Mouse (Mus musculus): Measurements from ENCODE around the gene Frat1. TPM values are rescaled to one million over a fixed set of nuclear protein-coding genes. Genes with fewer than 3 reads are reported as not detected.
"Not testable (repeated sequence)": the region's sequence is repeated elsewhere in the genome, so short reads cannot be mapped to it uniquely, and the experiment has no call there.

Gene Frat1
- polyA plus RNA-seq, 1 experiment from 2014 or later: 15.4 TPM

- Histone ChIP-seq H3K36me3 (ENCODE audit: control insufficient read depth, insufficient read depth, low read length) (no peaks in the 10 kb centered on the region), H3K4me2 (ENCODE audit: low read length) (no peak overlapping the region), H3K4me3 (ENCODE audit: low read depth, low read length) (no peak overlapping the region), H3K27me3 (replicated peaks; ENCODE audit: control insufficient read depth, insufficient read depth, low read length) (no peaks in the 10 kb centered on the region), H3K9me3 (ENCODE audit: control insufficient read depth, low read length) (no peaks in the 10 kb centered on the region), H3K4me1 (replicated peaks; ENCODE audit: control insufficient read depth, insufficient read depth, low read length) (peaks cover 8% of the 10 kb centered on the region), H3K9ac (ENCODE audit: low read length) (no peak overlapping the region), H3K27ac (ENCODE audit: low read depth) (no peak overlapping the region)
- DNase-seq (ENCODE audit: low spot score): no peak
- WGBS: 81% methylated on average over 4 of the region's 4 CpGs
- ATAC-seq (replicated peaks; ENCODE audit: low FRiP score, low TSS enrichment, low read depth): no peak
These were observed 12.9 kb downstream of the Frat1 start for GRCm38 (mm10) chr19:41842706-41843105.

GRCm38 (mm10) chr19:41844345-41844744 lies 14.6 kb downstream of the Frat1 start:
- H3K9ac ChIP-seq (ENCODE audit: low read length): no peak overlapping the region
- ATAC-seq (replicated peaks; ENCODE audit: low FRiP score, low TSS enrichment, low read depth): no peak
- no peak overlapping the region for H3K4me3 ChIP-seq (ENCODE audit: low read depth, low read length)

GRCm38 (mm10) chr19:41846366-41847090 lies 16.8 kb downstream of the Frat1 start:
- peak; percentile 58 for DNase-seq (ENCODE audit: low spot score)
- ATAC-seq (replicated peaks; ENCODE audit: low FRiP score, low TSS enrichment, low read depth): no peak
- Histone ChIP-seq H3K4me3 (ENCODE audit: low read depth, low read length) (peak overlapping the region; percentile 67), H3K4me1 (replicated peaks; ENCODE audit: control insufficient read depth, insufficient read depth, low read length) (peaks cover 8% of the 10 kb centered on the region), H3K4me2 (ENCODE audit: low read length) (peak overlapping the region; percentile 91), H3K9ac (ENCODE audit: low read length) (peak overlapping the region; percentile 74), H3K27me3 (replicated peaks; ENCODE audit: control insufficient read depth, insufficient read depth, low read length) (no peaks in the 10 kb centered on the region), H3K36me3 (ENCODE audit: control insufficient read depth, insufficient read depth, low read length) (no peaks in the 10 kb centered on the region), H3K27ac (ENCODE audit: low read depth) (peak overlapping the region; percentile 92), H3K9me3 (ENCODE audit: control insufficient read depth, low read length) (no peaks in the 10 kb centered on the region)
- WGBS: 11% methylated on average over 21 of the region's 21 CpGs

More at GRCm38 (mm10) chr19:41844345-41844744, 14.6 kb downstream of the Frat1 start:
- H3K4me2 ChIP-seq (ENCODE audit: low read length): no peak overlapping the region
- H3K27me3 ChIP-seq (replicated peaks; ENCODE audit: control insufficient read depth, insufficient read depth, low read length): no peaks in the 10 kb centered on the region
- no peaks in the 10 kb centered on the region for H3K36me3 ChIP-seq (ENCODE audit: control insufficient read depth, insufficient read depth, low read length)
- DNase-seq (ENCODE audit: low spot score): no peak
- no peaks in the 10 kb centered on the region for H3K9me3 ChIP-seq (ENCODE audit: control insufficient read depth, low read length)
- peaks cover 8% of the 10 kb centered on the region for H3K4me1 ChIP-seq (replicated peaks; ENCODE audit: control insufficient read depth, insufficient read depth, low read length)
- H3K27ac ChIP-seq (ENCODE audit: low read depth): no peak overlapping the region
- 83% methylated on average over 6 of the region's 6 CpGs for WGBS

- H3K27me3 ChIP-seq (replicated peaks; ENCODE audit: control insufficient read depth, insufficient read depth, low read length): no peaks in the 10 kb centered on the region
- no peaks in the 10 kb centered on the region for H3K36me3 ChIP-seq (ENCODE audit: control insufficient read depth, insufficient read depth, low read length)
- H3K9me3 ChIP-seq (ENCODE audit: control insufficient read depth, low read length): no peaks in the 10 kb centered on the region
- peak overlapping the region; percentile 92 for H3K27ac ChIP-seq (ENCODE audit: low read depth)
- peaks cover 8% of the 10 kb centered on the region for H3K4me1 ChIP-seq (replicated peaks; ENCODE audit: control insufficient read depth, insufficient read depth, low read length)
- H3K9ac ChIP-seq (ENCODE audit: low read length): peak overlapping the region; percentile 74
- H3K4me2 ChIP-seq (ENCODE audit: low read length): peak overlapping the region; percentile 91
- peak overlapping the region; percentile 67 for H3K4me3 ChIP-seq (ENCODE audit: low read depth, low read length)
- peak; percentile 12; the same call in 1 of the 2 replicates for ATAC-seq (replicated peaks; ENCODE audit: low FRiP score, low TSS enrichment, low read depth)
- under 1% methylated on average over 64 of the region's 64 CpGs for WGBS
- peak; percentile 78 for DNase-seq (ENCODE audit: low spot score)
These were observed 17.4 kb downstream of the Frat1 start for GRCm38 (mm10) chr19:41847091-41847581.

- Histone ChIP-seq H3K4me2 (ENCODE audit: low read length) (peak overlapping the region; percentile 91), H3K4me3 (ENCODE audit: low read depth, low read length) (peak overlapping the region; percentile 67), H3K27ac (ENCODE audit: low read depth) (peak overlapping the region; percentile 92), H3K9ac (ENCODE audit: low read length) (peak overlapping the region; percentile 74)
- not testable (repeated sequence) for H3K4me1 ChIP-seq (replicated peaks; ENCODE audit: control insufficient read depth, insufficient read depth, low read length); H3K9me3 ChIP-seq (ENCODE audit: control insufficient read depth, low read length); H3K36me3 ChIP-seq (ENCODE audit: control insufficient read depth, insufficient read depth, low read length); ATAC-seq (replicated peaks; ENCODE audit: low FRiP score, low TSS enrichment, low read depth); H3K27me3 ChIP-seq (replicated peaks; ENCODE audit: control insufficient read depth, insufficient read depth, low read length)
- peak; percentile 87 for DNase-seq (ENCODE audit: low spot score)
- 0% methylated on average over 38 of the region's 53 CpGs for whole genome bisulfite sequencing
These were observed 17.8 kb downstream of the Frat1 start for GRCm38 (mm10) chr19:41847614-41847991.

GRCm38 (mm10) chr19:41847992-41848851 lies 18.5 kb downstream of the Frat1 start, which contains the start of gene Frat2:
Frat2 (minus strand) TSS chr19:41848132.
- peak within 1 kb of the TSS; percentile 67 for H3K4me3 ChIP-seq (ENCODE audit: low read depth, low read length)
- WGBS: under 1% methylated on average over 72 of the region's 72 CpGs
- peak; percentile 96 for DNase-seq (ENCODE audit: low spot score)

GRCm38 (mm10) chr19:41850021-41850718 lies 20.4 kb downstream of the Frat1 start:
- no peaks in the 10 kb centered on the region for H3K36me3 ChIP-seq (ENCODE audit: control insufficient read depth, insufficient read depth, low read length)
- H3K4me2 ChIP-seq (ENCODE audit: low read length): no peak overlapping the region
- DNase-seq (ENCODE audit: low spot score) (no peak), ATAC-seq (replicated peaks; ENCODE audit: low FRiP score, low TSS enrichment, low read depth) (no peak)
- no peaks in the 10 kb centered on the region for H3K9me3 ChIP-seq (ENCODE audit: control insufficient read depth, low read length)
- H3K27me3 ChIP-seq (replicated peaks; ENCODE audit: control insufficient read depth, insufficient read depth, low read length): no peaks in the 10 kb centered on the region
- no peak overlapping the region for H3K27ac ChIP-seq (ENCODE audit: low read depth)
- WGBS: 47% methylated on average over 6 of the region's 6 CpGs
- H3K9ac ChIP-seq (ENCODE audit: low read length): no peak overlapping the region
- H3K4me1 ChIP-seq (replicated peaks; ENCODE audit: control insufficient read depth, insufficient read depth, low read length): peaks cover 8% of the 10 kb centered on the region
- H3K4me3 ChIP-seq (ENCODE audit: low read depth, low read length): no peak overlapping the region

More at GRCm38 (mm10) chr19:41847992-41848851, 18.5 kb downstream of the Frat1 start, which contains the start of gene Frat2:
- Histone ChIP-seq H3K4me1 (replicated peaks; ENCODE audit: control insufficient read depth, insufficient read depth, low read length) (peaks cover 8% of the 10 kb centered on the region), H3K4me2 (ENCODE audit: low read length) (peak within 1 kb of the TSS; percentile 91), H3K36me3 (ENCODE audit: control insufficient read depth, insufficient read depth, low read length) (no peaks in the 10 kb centered on the region), H3K9ac (ENCODE audit: low read length) (peak within 1 kb of the TSS; percentile 74), H3K9me3 (ENCODE audit: control insufficient read depth, low read length) (no peaks in the 10 kb centered on the region), H3K27me3 (replicated peaks; ENCODE audit: control insufficient read depth, insufficient read depth, low read length) (no peaks in the 10 kb centered on the region), H3K27ac (ENCODE audit: low read depth) (peak within 1 kb of the TSS; percentile 92)
- peak; percentile 97 for ATAC-seq (replicated peaks; ENCODE audit: low FRiP score, low TSS enrichment, low read depth)
